Mouse (Mus musculus): ENCODE results near the gene Zkscan17.

DNA sequence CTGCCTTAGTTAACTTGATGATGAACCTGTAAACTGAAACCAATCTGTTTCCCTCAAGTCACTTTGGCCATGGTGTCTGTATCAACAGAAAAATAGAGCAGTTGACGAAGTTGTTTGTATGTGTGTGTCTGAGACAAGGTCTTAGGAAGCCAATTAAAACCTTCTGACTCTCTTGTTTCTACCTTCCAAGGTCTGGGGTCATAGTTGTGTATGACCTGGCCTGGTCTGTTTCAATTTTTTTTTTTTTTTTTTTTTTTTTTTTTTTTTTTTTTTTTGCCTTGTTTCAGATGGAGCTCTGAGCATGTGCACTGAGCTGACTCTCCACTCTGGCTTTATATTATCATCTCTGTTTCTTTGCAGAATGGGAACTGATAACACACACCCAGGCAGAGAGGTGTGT, 9.1 kb downstream of the Zkscan17 start:
- no peak for TF ChIP-seq POLR2A (IDR thresholded peaks at IDR 0.05; ENCODE audit: borderline replicate concordance, insufficient read depth, low read length)
- no peak for TF ChIP-seq CTCF (IDR thresholded peaks at IDR 0.05; ENCODE audit: borderline replicate concordance, insufficient read depth, low read depth, low read length)

All from cerebellum, adult 2 months (tissue).